Mouse (Mus musculus) MEL (cell line): ENCODE results near the gene Cfap54.

Experiments
- CTCF ChIP-seq, 3 experiments: IDR thresholded peaks in 2 of 3; conservative IDR thresholded peaks in 1 of 3; 2 replicates each; pipeline ENCODE4 v1.5.1; 2011 to 2012; ENCODE audit warnings: low read length in 3 of 3, low read depth in 2 of 3, mild to moderate bottlenecking in 2 of 3, improper control_type of control experiment in 1 of 3, inconsistent platforms in 1 of 3, mixed read lengths in 1 of 3, moderate library complexity in 1 of 3; ENCODE audit not compliant: control insufficient read depth in 1 of 3, insufficient read depth in 1 of 3, poor library complexity in 1 of 3, severe bottlenecking in 1 of 3
- ETS1 ChIP-seq: IDR thresholded peaks from 2 replicates; pipeline ENCODE4 v1.6.1; 2012; ENCODE audit warnings: low read depth, mild to moderate bottlenecking, inconsistent platforms, low read length, improper control_type of control experiment, moderate library complexity
- GATA1 ChIP-seq: IDR thresholded peaks from 2 replicates; pipeline ENCODE4 v1.6.1; 2011; ENCODE audit warnings: low read depth, low read length, improper control_type of control experiment
- MAFK ChIP-seq: IDR thresholded peaks from 2 replicates; pipeline ENCODE4 v1.6.1; 2011; ENCODE audit warnings: low read depth, mild to moderate bottlenecking, low read length, improper control_type of control experiment, borderline replicate concordance
- MAX ChIP-seq: IDR thresholded peaks from 2 replicates; pipeline ENCODE4 v1.6.1; 2011; ENCODE audit warnings: low read length, improper control_type of control experiment
- NRF1 ChIP-seq: IDR thresholded peaks from 2 replicates; pipeline ENCODE4 v1.6.1; 2014; ENCODE audit warnings: low read depth, mild to moderate bottlenecking, inconsistent platforms, low read length, improper control_type of control experiment, moderate library complexity; ENCODE audit not compliant: poor library complexity, insufficient read depth, severe bottlenecking
- POLR2A ChIP-seq, 2 experiments: IDR thresholded peaks; 2 replicates each; pipeline ENCODE4 v1.6.1; 2011 to 2012; ENCODE audit warnings: low read length in 2 of 2, mild to moderate bottlenecking in 2 of 2, control low read depth in 1 of 2, improper control_type of control experiment in 1 of 2, low read depth in 1 of 2, moderate library complexity in 1 of 2; ENCODE audit not compliant: control insufficient read depth in 1 of 2, insufficient read depth in 1 of 2, poor library complexity in 1 of 2
- POLR2AphosphoS2 ChIP-seq: IDR thresholded peaks from 2 replicates; pipeline ENCODE4 v1.6.1; 2011; ENCODE audit warnings: low read length, improper control_type of control experiment
- POLR2AphosphoS5 ChIP-seq: IDR thresholded peaks from 2 replicates; pipeline ENCODE4 v1.6.1; 2012; ENCODE audit warnings: low read depth, borderline replicate concordance, mild to moderate bottlenecking, inconsistent platforms, low read length, moderate library complexity, mixed read lengths
- SIN3A ChIP-seq: IDR thresholded peaks from 2 replicates; pipeline ENCODE4 v1.6.1; 2012; ENCODE audit warnings: low read length, improper control_type of control experiment, inconsistent platforms
- UBTF ChIP-seq: IDR thresholded peaks from 2 replicates; pipeline ENCODE4 v1.6.1; 2012; ENCODE audit warnings: low read depth, mild to moderate bottlenecking, inconsistent platforms, low read length, improper control_type of control experiment, moderate library complexity, borderline replicate concordance; ENCODE audit not compliant: insufficient read depth
- ZMIZ1 ChIP-seq: IDR thresholded peaks from 2 replicates; pipeline ENCODE4 v1.6.1; 2012; ENCODE audit warnings: low read depth, mild to moderate bottlenecking, inconsistent platforms, low read length, improper control_type of control experiment, moderate library complexity

- no peak for TF ChIP-seq SIN3A
- no peak for TF ChIP-seq GATA1
- TF ChIP-seq ETS1 = no peak
- TF ChIP-seq CTCF (IDR thresholded peaks at IDR 0.05 in 2 of 3, conservative IDR thresholded peaks at IDR 0.05 in 1 of 3; ENCODE audit: control insufficient read depth in 1 of 3, insufficient read depth in 1 of 3, low read depth in 2 of 3, low read length in 3 of 3, poor library complexity in 1 of 3, severe bottlenecking in 1 of 3) = no peak
- TF ChIP-seq POLR2AphosphoS5 = no peak
- no peak for TF ChIP-seq MAX
- no peak for TF ChIP-seq POLR2A (IDR thresholded peaks at IDR 0.05; ENCODE audit: control insufficient read depth in 1 of 2, insufficient read depth in 1 of 2, low read depth in 1 of 2, low read length in 2 of 2, poor library complexity in 1 of 2)
- TF ChIP-seq NRF1 = no peak
- TF ChIP-seq POLR2AphosphoS2 = no peak
- TF ChIP-seq UBTF = no peak
- no peak for TF ChIP-seq ZMIZ1
- TF ChIP-seq MAFK = no peak
These were observed 144.3 kb downstream of the Cfap54 start for GRCm38 (mm10) chr10:92937091-92937490.
